Mouse (Mus musculus) bone marrow macrophage, adult 2 months (primary cell): ENCODE results near the gene Tespa1. TPM values are rescaled to one million over a fixed set of nuclear protein-coding genes. Genes with fewer than 3 reads are reported as not detected.
"Not testable (repeated sequence)": the region's sequence is repeated elsewhere in the genome, so short reads cannot be mapped to it uniquely, and the experiment has no call there.

ENCODE experiments used
- H3K27ac ChIP-seq: 2 replicates; pipeline ENCODE4 v1.5.1; 2012; ENCODE audit warnings: low read depth, low read length; ENCODE audit not compliant: insufficient read depth
- H3K4me1 ChIP-seq: 2 replicates; pipeline ENCODE4 v1.6.1; 2012; ENCODE audit warnings: low read length; ENCODE audit not compliant: control insufficient read depth, insufficient read depth
- H3K4me3 ChIP-seq: 2 replicates; pipeline ENCODE4 v1.5.1; 2012; ENCODE audit warnings: mild to moderate bottlenecking, low read length, moderate library complexity; ENCODE audit not compliant: insufficient read depth
- CTCF ChIP-seq: IDR thresholded peaks from 2 replicates; pipeline ENCODE4 v1.5.1; 2012; ENCODE audit warnings: low read depth, mild to moderate bottlenecking, low read length, moderate library complexity
- POLR2A ChIP-seq: IDR thresholded peaks from 2 replicates; pipeline ENCODE4 v1.6.1; 2012; ENCODE audit warnings: mild to moderate bottlenecking, low read depth, low read length, borderline replicate concordance
- polyA plus RNA-seq: library from polyadenylated mRNA; stranded (reverse); fragments of >200 nt; gene quantifications from 2 replicates; pipeline ENCODE4 v1.2.4, GENCODE M21; 2012; ENCODE audit not compliant: missing spikeins, insufficient read depth, insufficient read length

Tespa1 gene
- polyA plus RNA-seq, 1 experiment = not detected

- H3K4me1 ChIP-seq = no peaks in the 10 kb centered on the region
- H3K27ac ChIP-seq = no peak overlapping the region
- TF ChIP-seq POLR2A (no peak), CTCF (no peak)
- no peak overlapping the region for H3K4me3 ChIP-seq
These were observed 14.9 kb downstream of the Tespa1 start for GRCm38 (mm10) chr10:130337581-130337980.

DNA sequence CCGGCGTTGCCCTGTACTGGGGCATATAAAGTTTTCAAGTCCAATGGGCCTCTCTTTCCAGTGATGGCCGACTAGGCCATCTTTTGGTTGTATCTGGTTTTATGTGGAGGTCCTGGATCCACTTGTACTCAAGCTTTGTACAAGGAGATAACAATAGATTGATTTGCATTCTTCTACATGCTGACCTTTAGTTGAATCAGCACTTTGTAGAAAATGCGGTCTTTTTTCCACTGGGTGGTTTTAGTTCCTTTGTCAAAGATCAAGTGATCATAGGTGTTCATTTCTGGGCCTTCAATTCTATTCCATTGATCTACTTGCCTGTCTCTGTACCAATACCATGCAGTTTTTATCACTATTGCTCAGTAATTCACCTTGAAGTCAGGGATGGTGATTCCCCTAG lies 17.4 kb downstream of the Tespa1 start:
- H3K27ac ChIP-seq, H3K4me3 ChIP-seq, H3K4me1 ChIP-seq: not testable (repeated sequence)

DNA sequence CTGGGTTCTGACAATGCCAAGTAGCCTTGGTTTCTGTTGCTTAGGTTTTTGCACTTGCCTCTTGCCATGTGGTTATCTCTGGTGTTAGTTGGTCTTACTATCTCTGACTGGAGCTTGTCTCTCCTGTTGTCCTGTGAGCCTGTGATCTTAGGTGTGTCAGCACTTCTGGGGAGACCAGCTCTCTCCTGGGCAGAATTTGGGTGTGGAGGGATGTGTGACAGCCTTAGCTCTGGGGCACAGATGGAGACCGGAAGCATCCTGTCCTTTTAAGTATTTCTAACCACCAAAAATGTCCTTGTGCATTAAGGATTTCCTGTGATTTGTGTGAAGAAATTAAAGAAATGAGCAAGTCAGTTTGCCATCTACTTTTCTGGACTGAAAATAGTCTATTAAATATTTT lies 21.4 kb downstream of the Tespa1 start:
- Histone ChIP-seq H3K4me1 (no peaks in the 10 kb centered on the region), H3K27ac (no peak overlapping the region), H3K4me3 (no peak overlapping the region)
- TF ChIP-seq CTCF (no peak), POLR2A (no peak)

DNA sequence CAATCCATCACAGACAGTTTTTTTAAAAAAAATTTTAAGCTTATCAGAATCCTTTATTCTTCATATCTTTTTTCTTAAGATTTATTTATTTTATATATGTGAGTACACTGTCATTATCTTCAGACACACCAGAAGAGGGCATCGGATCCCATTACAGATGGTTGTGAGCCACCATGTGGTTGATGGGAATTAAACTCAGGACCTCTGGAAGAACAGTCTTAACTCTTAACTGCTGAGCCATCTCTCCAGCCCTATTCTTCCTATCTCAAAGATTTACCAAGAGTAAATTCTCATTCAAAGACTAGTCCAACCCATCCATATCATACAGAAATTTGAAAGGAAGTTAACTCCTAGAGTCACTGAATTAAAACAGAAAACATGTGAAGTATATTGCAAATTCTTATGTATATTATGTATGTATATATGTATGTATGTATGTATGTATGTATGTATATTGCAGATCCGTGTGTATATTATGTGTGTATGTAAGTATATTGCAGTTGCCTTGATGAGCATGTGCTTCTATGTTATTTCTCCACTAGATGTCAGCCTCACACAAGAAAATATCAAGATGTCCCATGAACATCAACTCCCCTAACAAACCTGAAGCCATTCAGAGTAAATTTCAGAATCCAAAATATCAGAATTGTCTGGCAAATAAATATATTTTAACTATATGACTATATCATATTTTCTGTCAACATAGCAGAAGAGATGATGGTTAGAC lies 40.9 kb downstream of the Tespa1 start:
- Histone ChIP-seq H3K4me3 (no peak overlapping the region), H3K27ac (no peak overlapping the region), H3K4me1 (no peaks in the 10 kb centered on the region)
- TF ChIP-seq CTCF = no peak
- TF ChIP-seq POLR2A = no peak

DNA sequence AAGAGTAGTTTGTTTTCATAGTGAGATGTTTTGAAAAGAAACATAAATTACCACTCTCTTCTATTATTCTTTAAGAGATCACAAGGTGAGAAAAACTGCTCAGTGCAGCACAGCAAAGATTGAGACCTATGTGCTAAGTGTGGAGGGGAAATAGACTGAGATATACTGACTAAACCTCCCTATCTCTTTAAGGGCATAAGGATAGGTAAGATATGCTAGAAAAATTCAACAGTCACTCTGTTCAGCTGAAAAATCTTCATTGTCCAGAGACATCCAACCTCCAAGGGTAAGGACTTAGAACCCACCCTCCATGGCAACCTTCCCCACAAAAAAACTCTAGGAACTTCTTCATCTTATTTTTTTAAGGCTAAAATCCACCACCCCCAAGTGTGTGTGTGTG lies 42.1 kb downstream of the Tespa1 start:
- Histone ChIP-seq H3K4me1 (no peaks in the 10 kb centered on the region), H3K27ac (no peak overlapping the region), H3K4me3 (no peak overlapping the region)
- no peak for TF ChIP-seq POLR2A
- TF ChIP-seq CTCF = no peak

- H3K4me1 ChIP-seq = no peaks in the 10 kb centered on the region
- H3K4me3 ChIP-seq = no peak overlapping the region
- H3K27ac ChIP-seq = no peak overlapping the region
- no peak for TF ChIP-seq POLR2A
- TF ChIP-seq CTCF = no peak
These were observed 45.7 kb downstream of the Tespa1 start for GRCm38 (mm10) chr10:130368384-130368783.

GRCm38 (mm10) chr10:130370005-130370682 lies 47.5 kb downstream of the Tespa1 start:
- no peak overlapping the region for H3K4me3 ChIP-seq
- no peak overlapping the region for H3K27ac ChIP-seq
- TF ChIP-seq CTCF (no peak), POLR2A (no peak)
- H3K4me1 ChIP-seq = no peaks in the 10 kb centered on the region

GRCm38 (mm10) chr10:130371644-130372043 lies 49.0 kb downstream of the Tespa1 start:
- Histone ChIP-seq H3K27ac (no peak overlapping the region), H3K4me3 (no peak overlapping the region), H3K4me1 (no peaks in the 10 kb centered on the region)
- TF ChIP-seq POLR2A (no peak), CTCF (no peak)

DNA sequence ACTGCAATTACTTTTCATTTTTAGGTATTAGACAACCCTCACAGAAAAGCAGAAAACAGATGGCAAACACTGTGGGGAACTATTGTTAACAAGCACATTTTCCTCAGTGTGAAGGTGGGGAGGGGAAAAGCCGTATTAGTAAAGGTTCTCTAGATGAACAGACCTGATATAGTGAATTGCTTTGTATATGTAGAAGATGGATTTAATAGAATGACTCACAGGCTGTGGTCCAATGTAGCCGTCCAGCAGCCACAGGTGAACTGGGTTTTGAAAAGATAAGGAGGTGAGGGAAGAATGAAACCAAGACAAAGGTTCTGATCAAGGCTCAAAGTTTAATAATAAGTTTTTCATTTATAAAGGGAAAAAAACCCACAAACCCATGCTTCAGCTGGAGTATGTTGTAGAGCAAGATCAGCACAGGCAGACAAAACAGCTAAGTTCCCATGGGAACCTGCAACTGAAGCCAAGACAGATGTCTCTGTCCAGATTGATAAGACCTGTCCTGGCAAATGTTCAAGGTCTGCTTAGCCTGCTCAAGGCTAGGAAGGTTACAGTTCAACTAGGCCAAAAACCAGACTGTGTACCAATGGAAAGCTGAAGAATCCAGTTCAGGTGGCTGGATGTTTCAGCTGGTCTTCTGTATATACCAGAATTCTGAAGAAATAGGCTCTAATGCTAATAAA lies 50.0 kb downstream of the Tespa1 start:
- H3K27ac ChIP-seq = no peak overlapping the region
- no peak overlapping the region for H3K4me3 ChIP-seq
- H3K4me1 ChIP-seq = no peaks in the 10 kb centered on the region
- TF ChIP-seq POLR2A (no peak), CTCF (no peak)

GRCm38 (mm10) chr10:130375145-130375544 lies 52.5 kb downstream of the Tespa1 start:
- no peak for TF ChIP-seq CTCF
- TF ChIP-seq POLR2A = no peak
- H3K4me3 ChIP-seq = no peak overlapping the region
- H3K27ac ChIP-seq = no peak overlapping the region

More at GRCm38 (mm10) chr10:130375145-130375544, 52.5 kb downstream of the Tespa1 start:
- H3K4me1 ChIP-seq = no peaks in the 10 kb centered on the region
